Mouse (Mus musculus): Measurements from ENCODE around the gene Serpinb7.

The Serpinb7 gene

DNA sequence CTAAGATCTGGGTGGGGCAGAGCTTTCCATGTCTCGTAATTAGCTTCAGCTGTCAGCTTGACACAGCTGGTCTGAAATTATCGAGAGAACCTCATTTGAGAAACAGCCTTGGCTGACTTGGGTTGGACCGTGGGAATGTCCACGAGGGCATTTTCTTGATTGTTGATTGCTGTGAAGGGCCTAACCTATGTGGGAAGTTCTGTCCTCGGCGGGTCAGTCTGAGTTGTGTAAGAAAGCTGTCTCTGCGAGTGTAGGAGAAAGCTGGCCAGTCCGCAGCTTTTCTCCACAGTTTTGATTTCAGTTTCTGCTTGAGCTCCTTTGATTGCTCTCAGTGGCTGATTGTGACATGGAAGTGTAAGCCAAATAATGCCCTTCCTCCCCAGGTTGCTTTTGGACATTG is 90.1 kb downstream of the Serpinb7 start:
- DNase-seq (ENCODE audit: low read depth, low spot score): no peak

DNA sequence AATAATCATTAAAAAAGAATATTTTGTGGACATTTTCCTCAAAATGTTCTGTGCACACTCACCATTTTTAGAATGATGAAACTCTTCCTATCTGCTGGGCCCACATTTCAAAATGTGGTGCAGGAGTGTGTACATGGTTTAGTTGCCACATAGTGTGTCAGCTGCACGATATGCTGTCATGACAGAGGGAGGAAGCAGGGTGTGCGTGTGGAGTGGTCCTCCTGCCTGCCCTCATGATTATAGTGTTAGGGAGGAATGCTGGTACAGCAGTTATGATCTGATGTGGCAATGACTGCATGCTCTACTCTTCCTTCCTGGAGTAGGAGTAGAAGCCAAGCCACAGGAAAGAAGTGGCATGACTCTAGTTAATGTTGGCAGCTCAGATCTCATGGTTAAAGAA is 97.3 kb downstream of the Serpinb7 start:
- no peak for DNase-seq (ENCODE audit: low read depth, low spot score)

DNA sequence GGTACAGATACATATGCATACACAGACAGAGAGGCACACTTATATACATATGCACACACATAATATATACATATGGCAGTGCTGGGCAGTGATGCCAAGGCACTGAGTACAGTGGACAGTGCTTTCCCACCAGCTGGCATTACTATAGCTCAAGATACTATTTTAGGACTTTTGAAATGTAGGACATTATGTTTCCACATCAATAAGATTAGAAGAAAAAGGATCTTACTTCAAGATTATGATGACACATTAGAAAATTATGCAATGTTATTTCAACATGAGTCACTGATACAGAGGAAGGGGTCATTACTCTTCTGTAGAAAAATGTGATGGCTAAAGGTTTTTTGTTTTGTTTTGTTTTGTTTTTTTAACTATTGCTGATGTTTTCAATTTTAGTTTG is 102.6 kb downstream of the Serpinb7 start:
- no peak for DNase-seq (ENCODE audit: low read depth, low spot score)
